Mouse (Mus musculus): ENCODE measurements around the gene Arl2bp. TPM values are rescaled to one million over a fixed set of nuclear protein-coding genes. Genes with fewer than 3 reads are reported as not detected.
A peak's percentile ranks its signal among the peaks of the same experiment; 100 is the strongest.

Arl2bp gene
- polyA plus RNA-seq, 1 experiment from 2014 or later = 79.0 TPM

GRCm38 (mm10) chr8:94684287-94684686 is 17.9 kb downstream of the Arl2bp start:
- Histone ChIP-seq H3K4me1 (replicated peaks; ENCODE audit: control insufficient read depth, insufficient read depth, low read length) (peaks cover 4% of the 10 kb centered on the region; the same call in 1 of the 2 replicates), H3K36me3 (ENCODE audit: control insufficient read depth, insufficient read depth) (no peaks in the 10 kb centered on the region), H3K9ac (ENCODE audit: low read depth, low read length) (no peak overlapping the region), H3K9me3 (ENCODE audit: control insufficient read depth) (no peaks in the 10 kb centered on the region), H3K27me3 (replicated peaks; ENCODE audit: control insufficient read depth, insufficient read depth, low read length) (no peaks in the 10 kb centered on the region), H3K4me2 (replicated peaks; ENCODE audit: low read depth) (no peak overlapping the region), H3K27ac (ENCODE audit: low read depth, low read length) (peak overlapping the region; percentile 84; the same call in 1 of the 2 replicates), H3K4me3 (ENCODE audit: low read depth, low read length) (no peak overlapping the region)
- no peak for ATAC-seq
- no peak for TF ChIP-seq CTCF (IDR thresholded peaks at IDR 0.05; ENCODE audit: low read depth)
- WGBS = 76% methylated on average over 4 of the region's 4 CpGs

GRCm38 (mm10) chr8:94685953-94686352 is 19.6 kb downstream of the Arl2bp start:
- Histone ChIP-seq H3K4me3 (ENCODE audit: low read depth, low read length) (no peak overlapping the region), H3K27me3 (replicated peaks; ENCODE audit: control insufficient read depth, insufficient read depth, low read length) (no peaks in the 10 kb centered on the region), H3K27ac (ENCODE audit: low read depth, low read length) (peak overlapping the region; percentile 78), H3K4me1 (replicated peaks; ENCODE audit: control insufficient read depth, insufficient read depth, low read length) (peaks cover 4% of the 10 kb centered on the region; the same call in 1 of the 2 replicates), H3K36me3 (ENCODE audit: control insufficient read depth, insufficient read depth) (no peaks in the 10 kb centered on the region), H3K9me3 (ENCODE audit: control insufficient read depth) (no peaks in the 10 kb centered on the region), H3K9ac (ENCODE audit: low read depth, low read length) (peak overlapping the region; percentile 37; the same call in 1 of the 2 replicates), H3K4me2 (replicated peaks; ENCODE audit: low read depth) (peak overlapping the region; percentile 35; the same call in 1 of the 2 replicates)
- ATAC-seq = peak; percentile 49
- no peak for TF ChIP-seq CTCF (IDR thresholded peaks at IDR 0.05; ENCODE audit: low read depth)
- 33% methylated on average over 9 of the region's 9 CpGs for WGBS

- Histone ChIP-seq H3K4me3 (ENCODE audit: low read depth, low read length) (peak overlapping the region; percentile 51), H3K36me3 (ENCODE audit: control insufficient read depth, insufficient read depth) (no peaks in the 10 kb centered on the region), H3K4me2 (replicated peaks; ENCODE audit: low read depth) (peak overlapping the region; percentile 83), H3K9ac (ENCODE audit: low read depth, low read length) (no peak overlapping the region), H3K27ac (ENCODE audit: low read depth, low read length) (no peak overlapping the region), H3K4me1 (replicated peaks; ENCODE audit: control insufficient read depth, insufficient read depth, low read length) (peaks cover 9% of the 10 kb centered on the region; the same call in 1 of the 2 replicates), H3K9me3 (ENCODE audit: control insufficient read depth) (no peaks in the 10 kb centered on the region), H3K27me3 (replicated peaks; ENCODE audit: control insufficient read depth, insufficient read depth, low read length) (peaks cover 15% of the 10 kb centered on the region)
- 36% methylated on average over 6 of the region's 6 CpGs for WGBS
- no peak for TF ChIP-seq CTCF (IDR thresholded peaks at IDR 0.05; ENCODE audit: low read depth)
- no peak for ATAC-seq
Measured at GRCm38 (mm10) chr8:94694701-94695100, 28.3 kb downstream of the Arl2bp start.

GRCm38 (mm10) chr8:94695341-94695993 is 29.1 kb downstream of the Arl2bp start:
- no peaks in the 10 kb centered on the region for H3K9me3 ChIP-seq (ENCODE audit: control insufficient read depth)
- TF ChIP-seq CTCF (IDR thresholded peaks at IDR 0.05; ENCODE audit: low read depth) = no peak
- peak overlapping the region; percentile 83 for H3K4me2 ChIP-seq (replicated peaks; ENCODE audit: low read depth)
- ATAC-seq = peak; percentile 69
- peak overlapping the region; percentile 37; the same call in 1 of the 2 replicates for H3K9ac ChIP-seq (ENCODE audit: low read depth, low read length)
- WGBS = 2% methylated on average over 31 of the region's 31 CpGs
- H3K27ac ChIP-seq (ENCODE audit: low read depth, low read length) = no peak overlapping the region
- peaks cover 9% of the 10 kb centered on the region; the same call in 1 of the 2 replicates for H3K4me1 ChIP-seq (replicated peaks; ENCODE audit: control insufficient read depth, insufficient read depth, low read length)
- peak overlapping the region; percentile 51 for H3K4me3 ChIP-seq (ENCODE audit: low read depth, low read length)
- no peaks in the 10 kb centered on the region for H3K36me3 ChIP-seq (ENCODE audit: control insufficient read depth, insufficient read depth)
- H3K27me3 ChIP-seq (replicated peaks; ENCODE audit: control insufficient read depth, insufficient read depth, low read length) = peaks cover 15% of the 10 kb centered on the region

- peak; percentile 57 for ATAC-seq
Measured at GRCm38 (mm10) chr8:94695994-94696384, 29.6 kb downstream of the Arl2bp start, which contains the start of gene Pllp. Pllp (minus strand) TSS chr8:94696278.

GRCm38 (mm10) chr8:94696566-94696965 is 30.2 kb downstream of the Arl2bp start:
- no peaks in the 10 kb centered on the region for H3K9me3 ChIP-seq (ENCODE audit: control insufficient read depth)
- peak overlapping the region; percentile 51; the same call in 1 of the 2 replicates for H3K4me3 ChIP-seq (ENCODE audit: low read depth, low read length)
- no peak for TF ChIP-seq CTCF (IDR thresholded peaks at IDR 0.05; ENCODE audit: low read depth)
- H3K9ac ChIP-seq (ENCODE audit: low read depth, low read length) = no peak overlapping the region
- 53% methylated on average over 3 of the region's 3 CpGs for WGBS
- no peaks in the 10 kb centered on the region for H3K36me3 ChIP-seq (ENCODE audit: control insufficient read depth, insufficient read depth)
- ATAC-seq = no peak
- no peak overlapping the region for H3K27ac ChIP-seq (ENCODE audit: low read depth, low read length)
- 0 out of 2 replicates have a peak overlapping the region, but pooled peaks have one; percentile 83 for H3K4me2 ChIP-seq (replicated peaks; ENCODE audit: low read depth)
- H3K27me3 ChIP-seq (replicated peaks; ENCODE audit: control insufficient read depth, insufficient read depth, low read length) = peaks cover 15% of the 10 kb centered on the region
- H3K4me1 ChIP-seq (replicated peaks; ENCODE audit: control insufficient read depth, insufficient read depth, low read length) = peaks cover 9% of the 10 kb centered on the region; the same call in 1 of the 2 replicates

More at GRCm38 (mm10) chr8:94695994-94696384, 29.6 kb downstream of the Arl2bp start, which contains the start of gene Pllp:
- H3K9ac ChIP-seq (ENCODE audit: low read depth, low read length) = peak within 1 kb of the TSS; percentile 37; the same call in 1 of the 2 replicates
- H3K9me3 ChIP-seq (ENCODE audit: control insufficient read depth) = no peaks in the 10 kb centered on the region
- no peaks in the 10 kb centered on the region for H3K36me3 ChIP-seq (ENCODE audit: control insufficient read depth, insufficient read depth)
- H3K4me1 ChIP-seq (replicated peaks; ENCODE audit: control insufficient read depth, insufficient read depth, low read length) = peaks cover 9% of the 10 kb centered on the region; the same call in 1 of the 2 replicates
- peaks cover 15% of the 10 kb centered on the region for H3K27me3 ChIP-seq (replicated peaks; ENCODE audit: control insufficient read depth, insufficient read depth, low read length)
- H3K4me2 ChIP-seq (replicated peaks; ENCODE audit: low read depth) = peak within 1 kb of the TSS; percentile 83
- WGBS = under 1% methylated on average over 41 of the region's 41 CpGs
- TF ChIP-seq CTCF (IDR thresholded peaks at IDR 0.05; ENCODE audit: low read depth) = no peak
- peak within 1 kb of the TSS; percentile 51 for H3K4me3 ChIP-seq (ENCODE audit: low read depth, low read length)
- H3K27ac ChIP-seq (ENCODE audit: low read depth, low read length) = no peak within 1 kb of the TSS

Data from intestine, postnatal 0 days (tissue).